Mouse (Mus musculus): ENCODE measurements around the gene Gm26566.

GRCm38 (mm10) chr4:88723497-88724090 lies 2.0 kb downstream of the Gm26566 start:
- no peak for TF ChIP-seq CTCF (conservative IDR thresholded peaks at IDR 0.05; ENCODE audit: low read length)
- TF ChIP-seq NANOG (IDR thresholded peaks at IDR 0.05; ENCODE audit: borderline replicate concordance, low read length), result no peak
- TF ChIP-seq POU5F1 (IDR thresholded peaks at IDR 0.05; ENCODE audit: borderline replicate concordance, low read length), result no peak

Measured in E14TG2a.4 (cell line).